Mouse (Mus musculus) embryonic fibroblast, embryonic 13.5 days (primary cell): ENCODE measurements around the gene Stat6.

ENCODE experiments used
- CTCF ChIP-seq: IDR thresholded peaks from 2 replicates; pipeline ENCODE4 v1.5.1; 2011; ENCODE audit warnings: mild to moderate bottlenecking, control low read depth, low read length, moderate library complexity, borderline replicate concordance; ENCODE audit not compliant: insufficient read depth
- POLR2A ChIP-seq: IDR thresholded peaks from 2 replicates; pipeline ENCODE4 v1.6.1; 2011; ENCODE audit warnings: low read depth, mild to moderate bottlenecking, control low read depth, low read length, moderate library complexity

GRCm38 (mm10) chr10:127703299-127703698, 60.5 kb downstream of the Stat6 start:
- TF ChIP-seq CTCF, result no peak
- no peak for TF ChIP-seq POLR2A
